In the genomic region with DNA sequence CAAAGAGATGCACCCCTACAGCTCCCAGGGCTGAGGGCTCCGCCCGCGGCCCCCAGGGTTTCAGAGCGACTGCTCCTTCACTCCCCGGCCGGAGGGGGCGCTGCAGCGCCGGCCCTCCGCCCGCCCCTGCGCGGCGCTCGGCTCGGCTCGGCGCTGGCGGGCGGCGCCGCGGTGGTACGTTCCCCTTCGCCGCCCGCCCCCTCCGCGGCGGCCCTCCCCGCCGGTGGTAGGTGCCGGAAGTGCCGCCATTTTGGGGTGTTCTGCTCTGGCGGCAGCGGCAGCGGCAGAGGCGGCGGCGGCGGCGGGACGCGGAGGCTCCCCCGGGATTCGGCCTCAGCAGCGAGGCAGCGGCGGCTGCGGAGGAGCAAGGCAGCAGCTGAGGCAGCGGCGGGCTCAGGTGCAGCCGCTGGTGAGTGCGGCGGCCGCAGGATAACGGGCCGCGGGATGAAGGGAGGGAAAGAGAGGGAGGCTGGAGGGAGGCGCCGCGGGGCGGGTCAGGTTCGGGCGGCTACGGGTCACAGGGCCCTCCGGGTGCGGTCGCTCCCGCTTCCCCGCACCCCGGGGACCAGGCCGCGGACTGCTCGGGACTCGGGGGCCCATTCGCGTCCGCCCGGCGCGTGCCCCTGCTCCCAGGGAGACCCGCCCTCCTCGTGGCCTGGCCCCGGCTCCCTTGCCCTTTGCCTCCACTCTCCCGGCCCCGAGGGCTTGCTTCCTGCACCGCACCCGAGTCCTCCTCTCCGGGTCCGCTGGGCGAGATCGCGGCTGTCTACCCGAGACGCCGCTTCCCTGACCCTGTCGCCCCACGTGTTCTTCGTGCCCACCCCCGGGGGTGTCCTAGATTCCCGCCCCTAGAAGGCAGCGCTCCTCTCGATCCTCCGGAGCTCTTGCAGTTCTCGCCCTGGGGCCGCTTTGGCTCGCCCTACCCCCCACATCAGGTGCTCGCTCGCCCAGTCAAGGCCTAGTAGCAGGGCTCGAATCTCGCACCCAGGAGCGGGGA, we compare ENCODE assay signal across 8 mouse cellular contexts. TPM values are rescaled to one million over a fixed set of nuclear protein-coding genes. Genes with fewer than 3 reads are reported as not detected.
A peak's percentile ranks its signal among the peaks of the same experiment; 100 is the strongest.
DNase-seq lines count a peak whose midpoint lies in the region; ATAC-seq and TF ChIP-seq lines count a peak whose summit lies in the region.

TSS of gene Celf1 (plus strand) at position 150 of the 997 bp plus-strand sequence.

- H3K27me3 ChIP-seq in G1E (ENCODE audit: insufficient read depth, low read length): 0 out of 2 replicates have a peak, but pooled peaks cover 4% of the 10 kb centered on the region
- no peaks in the 10 kb centered on the region for H3K27me3 ChIP-seq in forebrain, postnatal 0 days (ENCODE audit: insufficient read depth, low read length)
- no peaks in the 10 kb centered on the region for H3K27me3 ChIP-seq in lung, embryonic 16.5 days (ENCODE audit: control insufficient read depth, insufficient read depth, low read depth, low read length)

- peaks cover 41% of the 10 kb centered on the region for H3K4me1 ChIP-seq in G1E (ENCODE audit: insufficient read depth, low read depth, low read length)
- H3K4me1 ChIP-seq in forebrain, postnatal 0 days (ENCODE audit: insufficient read depth): peaks cover 12% of the 10 kb centered on the region
- H3K4me1 ChIP-seq in lung, embryonic 16.5 days (replicated peaks; ENCODE audit: control insufficient read depth, insufficient read depth, low read length): peaks cover 15% of the 10 kb centered on the region

- H3K4me2 ChIP-seq in forebrain, postnatal 0 days (ENCODE audit: low read depth): peak within 1 kb of the TSS; percentile 68
- peak within 1 kb of the TSS; percentile 73 for H3K4me2 ChIP-seq in lung, embryonic 16.5 days (ENCODE audit: low read depth, low read length)

- intact Hi-C loops in heart, postnatal 36 days (cut with DNase I): loop anchor here (1.0 to 5.0 kb wide), 5 partner anchors 22 to 114 kb away; partner anchors contain the start of genes Kbtbd4, Ndufs3 and Psmc3

- H3K36me3 ChIP-seq in G1E (replicated peaks): peaks cover 26% of the 10 kb centered on the region
- no peaks in the 10 kb centered on the region for H3K36me3 ChIP-seq in forebrain, postnatal 0 days (ENCODE audit: insufficient read depth)
- H3K36me3 ChIP-seq in lung, embryonic 16.5 days (ENCODE audit: control insufficient read depth, insufficient read depth, low read length): no peaks in the 10 kb centered on the region

- DNase-seq in G1E (ENCODE audit: low spot score): peak; percentile 90
- DNase-seq in cerebellum, adult 18-20 months: peak; percentile 80 to 91
- DNase-seq in forebrain, postnatal 0 days: peak; percentile 95
- DNase-seq in heart, postnatal 36 days: peak; percentile 80 to 87
- DNase-seq in layer of hippocampus, adult 8-10 months (ENCODE audit: low spot score in 2 of 2): peak; percentile 49 to 70
- peak; percentile 74 for DNase-seq in ovary, adult 18-20 months (ENCODE audit: low spot score)
- DNase-seq in thymus, postnatal 0 days (ENCODE audit: low spot score): peak; percentile 96

- peak; percentile 71 for ATAC-seq in G1E (ENCODE audit: extremely low read depth, insufficient number of reproducible peaks, low FRiP score, poor library complexity, severe bottlenecking)
- peak; percentile 98 for ATAC-seq in forebrain, postnatal 0 days
- peak; percentile 98 for ATAC-seq in lung, embryonic 16.5 days (ENCODE audit: low read depth)

- peak within 1 kb of the TSS; percentile 96 for H3K4me3 ChIP-seq in G1E (ENCODE audit: low read depth, low read length)
- H3K4me3 ChIP-seq in forebrain, postnatal 0 days (ENCODE audit: low read depth, low read length): peak within 1 kb of the TSS; percentile 98
- peak within 1 kb of the TSS; percentile 95 for H3K4me3 ChIP-seq in lung, embryonic 16.5 days (ENCODE audit: low read length)

- H3K9ac ChIP-seq in forebrain, postnatal 0 days: peak within 1 kb of the TSS; percentile 90
- peak within 1 kb of the TSS; percentile 87 for H3K9ac ChIP-seq in lung, embryonic 16.5 days (ENCODE audit: low read length)

- H3K9me3 ChIP-seq in G1E (replicated peaks): no peaks in the 10 kb centered on the region
- no peaks in the 10 kb centered on the region for H3K9me3 ChIP-seq in forebrain, postnatal 0 days (ENCODE audit: low read length)
- H3K9me3 ChIP-seq in lung, embryonic 16.5 days (ENCODE audit: control insufficient read depth, low read length): no peaks in the 10 kb centered on the region

- TF ChIP-seq CTCF in G1E (IDR thresholded peaks at IDR 0.05; ENCODE audit: low read depth, low read length): peak; percentile 44
- TF ChIP-seq CTCF in forebrain, postnatal 0 days (IDR thresholded peaks at IDR 0.05; ENCODE audit: low read depth): peak; percentile 58

- peak within 1 kb of the TSS; percentile 94 for H3K27ac ChIP-seq in forebrain, postnatal 0 days (ENCODE audit: low read depth, low read length)
- H3K27ac ChIP-seq in lung, embryonic 16.5 days (ENCODE audit: low read length): peak within 1 kb of the TSS; percentile 89

- 1% methylated on average over 90 of the region's 113 CpGs for WGBS in forebrain, postnatal 0 days
- under 1% methylated on average over 106 of the region's 113 CpGs for WGBS in lung, embryonic 16.5 days

RNA-seq across cellular contexts. Expression of gene Celf1, which starts in this region (rescaled TPM):
- 67.0 and 73.9 TPM in 2 replicates for total RNA-seq in G1E (2014; fragmentation: Nextera tagmentation)
- total RNA-seq in G1E (2017): 59.1 and 66.2 TPM in 2 replicates
- polyA plus RNA-seq in G1E (2012): 93.8 and 97.1 TPM in 2 replicates
- total RNA-seq in forebrain, postnatal 0 days (2014; rRNA removed): 74.5 and 83.7 TPM in 2 replicates
- 56.9 and 72.2 TPM in 2 replicates for polyA plus RNA-seq in forebrain, postnatal 0 days (2015; fragmentation: Nextera tagmentation; extraction: Ambion mirVana)
- 10 to 100 TPM; 72.6 to 75.3 TPM for total RNA-seq in heart, postnatal 36 days (2021)
- 100 to 1,000 TPM; 119 to 137 (median 132) TPM for total RNA-seq in layer of hippocampus, adult 8-10 months (2022)
- polyA plus RNA-seq in lung, embryonic 16.5 days (2015; fragmentation: Nextera tagmentation; extraction: Ambion mirVana): 71.6 and 75.9 TPM in 2 replicates
- polyA plus RNA-seq in thymus, postnatal 0 days (2015; fragmentation: Nextera tagmentation; extraction: Ambion mirVana): 54.9 and 65.4 TPM in 2 replicates

Comparison
In these comparisons a context has a peak if more than half of its experiments do, and no peak if none do; other contexts are left out.
1. Peak in every context shown above with its lines: DNase-seq, ATAC-seq, H3K4me3 ChIP-seq and H3K27ac ChIP-seq.